Mouse (Mus musculus) lung, embryonic 14.5 days (tissue): ENCODE results near the gene Serf2. TPM values are rescaled to one million over a fixed set of nuclear protein-coding genes. Genes with fewer than 3 reads are reported as not detected.

Experiments
- ATAC-seq: fragments of 200-750 bp; cut with Nextera tagmentation; 2 replicates; pipeline ENCODE4 v1.8.0; 2017; ENCODE audit warnings: mild to moderate bottlenecking, moderate TSS enrichment, moderate library complexity; ENCODE audit not compliant: insufficient read depth
- DNase-seq: peaks from one replicate; pipeline ENCODE4 v3.0.0-alpha.2; 2015
- H3K27ac ChIP-seq: fragments of 300-500 bp; sonication (generic); 2 replicates; pipeline ENCODE4 v1.5.1; 2014; ENCODE audit warnings: low read depth, mild to moderate bottlenecking, moderate library complexity
- H3K27me3 ChIP-seq: fragments of 300-500 bp; sonication (generic); 2 replicates; pipeline ENCODE4 v1.6.1; 2014; ENCODE audit warnings: low read length, control low read depth; ENCODE audit not compliant: insufficient read depth
- H3K36me3 ChIP-seq: fragments of 300-500 bp; sonication (generic); 2 replicates; pipeline ENCODE4 v1.6.1; 2014; ENCODE audit warnings: control low read depth; ENCODE audit not compliant: insufficient read depth
- H3K4me1 ChIP-seq: fragments of 300-500 bp; sonication (generic); 2 replicates; pipeline ENCODE4 v1.6.1; 2014; ENCODE audit warnings: antibody characterized with exemption, control low read depth; ENCODE audit not compliant: insufficient read depth
- H3K4me2 ChIP-seq: fragments of 300-500 bp; sonication (generic); 2 replicates; pipeline ENCODE4 v1.6.1; 2014; ENCODE audit warnings: mild to moderate bottlenecking
- H3K4me3 ChIP-seq: fragments of 300-500 bp; sonication (generic); 2 replicates; pipeline ENCODE4 v1.5.1; 2014; ENCODE audit warnings: low read depth, low read length
- H3K9ac ChIP-seq: fragments of 300-500 bp; sonication (generic); 2 replicates; pipeline ENCODE4 v1.6.1; 2014
- H3K9me3 ChIP-seq: fragments of 300-500 bp; sonication (generic); 2 replicates; pipeline ENCODE4 v1.6.1; 2016; ENCODE audit warnings: low read depth, low read length, control low read depth
- CTCF ChIP-seq: IDR thresholded peaks from 2 replicates; pipeline ENCODE4 v1.5.1; 2016; ENCODE audit warnings: antibody characterized with exemption, low read depth
- WGBS: fragments of 180-500 bp; shearing (Covaris S2); extraction: QIAGEN DNeasy Blood & Tissue Kit; methylation state at CpG from one replicate; pipeline ENCODE4 v1.1.7; 2014; 5-methylcytosine and 5-hydroxymethylcytosine counted together
- polyA plus RNA-seq: library from polyadenylated mRNA; unstranded; fragments of >200 nt; fragmentation: Nextera tagmentation; extraction: Ambion mirVana; gene quantifications from 2 replicates; pipeline ENCODE4 v1.2.1, GENCODE M21; 2014

Gene Serf2
- polyA plus RNA-seq, 1 experiment from 2014 or later = 488 TPM

DNA sequence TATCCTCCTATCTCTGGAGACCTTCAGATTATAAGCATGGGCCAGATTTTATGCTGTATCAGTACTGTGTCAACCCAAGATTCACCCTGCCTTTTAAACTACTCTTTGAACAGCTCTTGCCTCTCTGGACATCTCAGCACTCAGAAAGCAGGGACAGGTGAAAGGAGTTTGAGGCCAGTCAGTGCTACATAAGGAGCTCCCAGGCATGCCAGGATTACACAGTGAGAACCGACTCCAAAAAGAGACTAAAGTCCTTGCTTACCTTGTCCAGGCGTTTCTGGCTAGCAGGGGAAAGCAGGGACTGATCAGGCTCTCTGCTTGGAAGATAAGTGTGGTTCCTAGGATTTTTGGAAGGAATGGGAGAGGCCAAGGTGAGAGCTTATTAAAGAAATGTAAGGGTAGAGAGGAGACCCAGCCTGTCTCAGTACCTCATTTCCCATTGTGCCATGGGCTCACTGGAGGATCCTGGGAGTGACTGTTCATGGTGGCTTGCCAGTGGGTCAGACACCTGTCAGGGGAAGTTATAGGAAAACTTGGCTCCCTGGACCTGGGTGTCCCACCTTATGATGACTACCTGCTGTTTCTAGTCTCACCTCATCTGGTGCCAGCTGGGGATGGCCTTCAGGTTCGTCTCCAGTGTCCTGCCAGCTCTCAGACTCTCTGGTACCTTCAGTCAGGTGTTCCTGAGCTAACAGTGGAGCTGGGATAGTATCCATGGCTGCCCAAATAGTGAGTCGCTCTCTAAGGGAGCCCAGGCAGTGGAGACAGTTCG lies 8.0 kb upstream of the Serf2 start:
- Histone ChIP-seq H3K36me3 (peaks cover 36% of the 10 kb centered on the region), H3K27me3 (no peaks in the 10 kb centered on the region; the same call in 1 of the 2 replicates), H3K4me1 (peaks cover 4% of the 10 kb centered on the region), H3K4me2 (no peak overlapping the region; the same call in 1 of the 2 replicates), H3K27ac (no peak overlapping the region), H3K9ac (no peak overlapping the region), H3K9me3 (no peaks in the 10 kb centered on the region), H3K4me3 (no peak overlapping the region)
- ATAC-seq (no peak), DNase-seq (no peak)
- TF ChIP-seq CTCF = no peak
- WGBS = 51% methylated on average over 5 of the region's 5 CpGs

- no peaks in the 10 kb centered on the region for H3K9me3 ChIP-seq
- H3K27me3 ChIP-seq = no peaks in the 10 kb centered on the region; the same call in 1 of the 2 replicates
- H3K4me3 ChIP-seq = peak overlapping the region; percentile 42
- TF ChIP-seq CTCF = no peak
- peaks cover 33% of the 10 kb centered on the region for H3K36me3 ChIP-seq
- H3K9ac ChIP-seq = peak overlapping the region; percentile 56
- ATAC-seq = peak; percentile 8
- peak overlapping the region; percentile 65 for H3K4me2 ChIP-seq
- WGBS = 9% methylated on average over 11 of the region's 11 CpGs
- DNase-seq = no peak
- H3K27ac ChIP-seq = no peak overlapping the region
- H3K4me1 ChIP-seq = peaks cover 4% of the 10 kb centered on the region
Measured at GRCm38 (mm10) chr2:121441800-121442199, 7.2 kb upstream of the Serf2 start.

DNA sequence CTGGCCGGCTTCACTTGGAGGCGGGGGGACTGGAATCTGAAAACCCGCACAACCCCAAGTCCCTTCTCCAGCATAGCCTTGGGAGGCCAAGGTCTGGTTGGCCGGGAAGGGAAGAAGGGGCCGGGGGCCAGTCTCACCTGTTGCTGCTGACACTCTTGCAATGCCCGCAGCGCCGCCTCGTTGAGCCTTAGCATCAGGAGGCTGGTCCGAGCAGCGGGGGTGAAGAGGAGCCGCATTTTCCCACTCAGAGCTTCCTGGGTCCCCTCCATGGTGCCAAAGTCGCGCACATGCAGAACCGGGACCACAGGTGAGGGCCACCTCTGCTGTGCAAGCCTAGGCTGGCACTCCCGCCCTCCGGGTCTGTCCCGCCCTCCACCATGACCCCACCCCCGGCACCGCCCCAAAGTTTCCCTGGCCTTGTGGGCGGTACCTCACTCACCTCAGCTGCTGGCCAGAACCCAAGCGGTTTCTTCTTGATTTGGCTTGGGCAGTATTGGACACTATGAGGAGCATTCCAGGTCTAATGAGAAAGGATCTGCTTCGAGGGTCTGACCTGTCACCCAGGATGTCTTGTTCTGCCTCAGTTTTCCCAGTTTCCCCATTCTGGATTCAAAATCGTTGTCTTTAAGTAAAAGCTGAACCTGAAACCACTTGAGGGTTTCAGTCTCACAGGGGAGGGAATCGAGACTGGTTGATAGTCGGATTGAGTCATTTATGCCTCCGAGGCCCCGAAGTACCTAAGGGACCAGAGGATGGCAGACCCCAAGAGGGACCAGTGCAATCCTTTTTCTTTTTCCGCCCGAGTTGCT lies 6.5 kb upstream of the Serf2 start:
- Histone ChIP-seq H3K27ac (no peak overlapping the region), H3K9me3 (no peaks in the 10 kb centered on the region), H3K9ac (peak overlapping the region; percentile 56), H3K4me2 (peak overlapping the region; percentile 65), H3K4me3 (peak overlapping the region; percentile 42), H3K4me1 (peaks cover 4% of the 10 kb centered on the region), H3K36me3 (peaks cover 26% of the 10 kb centered on the region), H3K27me3 (no peaks in the 10 kb centered on the region; the same call in 1 of the 2 replicates)
- DNase-seq (peak; percentile 65), ATAC-seq (peak; percentile 86)
- TF ChIP-seq CTCF = no peak
- 2% methylated on average over 30 of the region's 30 CpGs for WGBS

DNA sequence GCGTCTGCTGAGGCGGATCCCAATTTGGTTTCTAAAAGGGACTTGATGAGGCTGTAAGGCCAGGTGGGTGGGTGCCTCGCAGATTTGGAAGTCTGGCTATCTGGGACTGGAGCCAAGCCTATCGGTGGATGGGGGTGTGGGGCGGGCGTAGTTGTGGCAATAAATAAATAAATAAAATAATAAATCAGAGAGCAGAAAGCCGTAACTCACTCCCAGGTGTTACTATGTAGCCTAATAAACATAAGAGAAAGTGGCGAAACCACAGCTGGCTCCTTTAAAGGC lies 6.0 kb upstream of the Serf2 start:
- Histone ChIP-seq H3K4me1 (peaks cover 4% of the 10 kb centered on the region), H3K27me3 (no peaks in the 10 kb centered on the region; the same call in 1 of the 2 replicates), H3K27ac (no peak overlapping the region), H3K4me2 (peak overlapping the region; percentile 65), H3K9me3 (no peaks in the 10 kb centered on the region), H3K4me3 (peak overlapping the region; percentile 42), H3K9ac (peak overlapping the region; percentile 56), H3K36me3 (peaks cover 20% of the 10 kb centered on the region)
- 13% methylated on average over 8 of the region's 8 CpGs for WGBS
- no peak for TF ChIP-seq CTCF
- ATAC-seq (no peak), DNase-seq (no peak)

DNA sequence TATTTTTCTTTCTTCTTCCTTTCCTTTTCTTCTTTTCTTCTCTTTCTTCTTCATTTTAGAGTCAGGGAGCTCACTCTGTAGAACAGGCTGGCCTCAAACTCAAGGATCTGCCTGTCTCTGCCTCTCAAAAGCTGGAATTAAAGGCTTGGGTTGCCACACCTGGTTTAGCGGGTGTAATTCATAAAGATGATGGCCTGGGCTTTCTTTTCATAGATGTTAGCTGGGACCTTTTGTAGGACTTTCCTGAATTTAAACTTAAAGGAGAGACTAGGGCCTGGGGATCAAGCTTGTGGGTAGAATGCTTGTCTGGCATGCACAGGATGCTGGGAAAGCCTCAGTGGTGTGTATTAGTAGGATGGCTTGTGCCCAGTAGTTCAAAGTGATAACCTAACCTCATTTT lies 4.8 kb upstream of the Serf2 start, which contains the start of gene Ell3:
Gene Ell3 (minus strand): TSS at position 101 of the 400 bp plus-strand sequence.
- 83% methylated on average over 1 of the region's 1 CpGs for WGBS
- DNase-seq (no peak), ATAC-seq (no peak)
- peak within 1 kb of the TSS; percentile 56; the same call in 1 of the 2 replicates for H3K9ac ChIP-seq
- no peak within 1 kb of the TSS for H3K27ac ChIP-seq
- TF ChIP-seq CTCF = no peak
- no peaks in the 10 kb centered on the region; the same call in 1 of the 2 replicates for H3K27me3 ChIP-seq
- H3K9me3 ChIP-seq = no peaks in the 10 kb centered on the region
- peaks cover 4% of the 10 kb centered on the region for H3K4me1 ChIP-seq
- H3K4me3 ChIP-seq = peak within 1 kb of the TSS; percentile 42; the same call in 1 of the 2 replicates
- H3K36me3 ChIP-seq = peaks cover 9% of the 10 kb centered on the region
- peak within 1 kb of the TSS; percentile 65 for H3K4me2 ChIP-seq

- Histone ChIP-seq H3K9me3 (no peaks in the 10 kb centered on the region), H3K27ac (no peak overlapping the region), H3K4me3 (no peak overlapping the region), H3K4me1 (peaks cover 5% of the 10 kb centered on the region), H3K4me2 (no peak overlapping the region), H3K27me3 (no peaks in the 10 kb centered on the region; the same call in 1 of the 2 replicates), H3K9ac (no peak overlapping the region), H3K36me3 (no peaks in the 10 kb centered on the region)
- no peak for TF ChIP-seq CTCF
- ATAC-seq = no peak
- DNase-seq = no peak
- WGBS = 70% methylated on average over 3 of the region's 3 CpGs
Measured at GRCm38 (mm10) chr2:121445117-121445516, 3.9 kb upstream of the Serf2 start.

GRCm38 (mm10) chr2:121446506-121446905 lies 2.5 kb upstream of the Serf2 start:
- ATAC-seq (no peak), DNase-seq (no peak)
- no peak overlapping the region for H3K4me3 ChIP-seq
- H3K9me3 ChIP-seq = no peaks in the 10 kb centered on the region
- no peak overlapping the region for H3K4me2 ChIP-seq
- H3K36me3 ChIP-seq = peaks cover 7% of the 10 kb centered on the region
- H3K9ac ChIP-seq = no peak overlapping the region
- TF ChIP-seq CTCF = no peak
- H3K27ac ChIP-seq = no peak overlapping the region
- H3K4me1 ChIP-seq = peaks cover 8% of the 10 kb centered on the region
- 83% methylated on average over 4 of the region's 4 CpGs for WGBS
- no peaks in the 10 kb centered on the region; the same call in 1 of the 2 replicates for H3K27me3 ChIP-seq
